Mouse (Mus musculus) 3134 (cell line): ENCODE measurements around the gene Apon.
"Not testable (repeated sequence)": the region's sequence is repeated elsewhere in the genome, so short reads cannot be mapped to it uniquely, and the experiment has no call there.

ENCODE experiments used
- DNase-seq: peaks from one replicate; pipeline ENCODE4 v3.0.0-alpha.2; 2011; ENCODE audit warnings: low spot score; ENCODE audit not compliant: insufficient read length; ENCODE audit errors: extremely low read depth

The Apon gene

GRCm38 (mm10) chr10:128231697-128232419 is 22.0 kb upstream of the Apon start, which contains the start of gene Timeless:
Gene Timeless, plus strand, starts transcription at chr10:128232065.
- peak; percentile 88 for DNase-seq

GRCm38 (mm10) chr10:128232420-128232985 is 21.4 kb upstream of the Apon start:
- no peak for DNase-seq

- DNase-seq = no peak
Observed at GRCm38 (mm10) chr10:128236321-128236720, 17.6 kb upstream of the Apon start.

GRCm38 (mm10) chr10:128237807-128238480 is 16.0 kb upstream of the Apon start:
- no peak for DNase-seq

GRCm38 (mm10) chr10:128239140-128239539 is 14.8 kb upstream of the Apon start:
- DNase-seq = no peak

- no peak for DNase-seq
Observed at GRCm38 (mm10) chr10:128240131-128240530, 13.8 kb upstream of the Apon start.

- DNase-seq = no peak
Observed at GRCm38 (mm10) chr10:128243252-128243651, 10.6 kb upstream of the Apon start.

GRCm38 (mm10) chr10:128244121-128244520 is 9.8 kb upstream of the Apon start:
- no peak for DNase-seq

GRCm38 (mm10) chr10:128247020-128247732 is 6.7 kb upstream of the Apon start:
- no peak for DNase-seq

GRCm38 (mm10) chr10:128250565-128250964 is 3.3 kb upstream of the Apon start:
- DNase-seq = no peak

- DNase-seq = no peak
Observed at GRCm38 (mm10) chr10:128255925-128256324, 2.0 kb downstream of the Apon start.

- DNase-seq = peak; percentile 76
Observed at GRCm38 (mm10) chr10:128256328-128256727, 2.4 kb downstream of the Apon start.

GRCm38 (mm10) chr10:128258953-128259352 is 5.1 kb downstream of the Apon start:
- no peak for DNase-seq

GRCm38 (mm10) chr10:128259946-128260345 is 6.0 kb downstream of the Apon start:
- no peak for DNase-seq

- not testable (repeated sequence) for DNase-seq
Observed at GRCm38 (mm10) chr10:128260376-128260775, 6.5 kb downstream of the Apon start.

GRCm38 (mm10) chr10:128262300-128262699 is 8.4 kb downstream of the Apon start:
- DNase-seq = no peak

- no peak for DNase-seq
Observed at GRCm38 (mm10) chr10:128263393-128264310, 9.8 kb downstream of the Apon start.

- DNase-seq = no peak
Observed at GRCm38 (mm10) chr10:128268371-128268770, 14.5 kb downstream of the Apon start, which contains the start of gene Apof. Gene Apof, plus strand, starts transcription at chr10:128268671.

- DNase-seq = no peak
Observed at GRCm38 (mm10) chr10:128269206-128269910, 15.5 kb downstream of the Apon start.
